Mouse (Mus musculus) cerebellum, adult 9-11 months (tissue): ENCODE results near the gene Vgf.

Experiments used
- DNase-seq: peaks from one replicate; pipeline ENCODE4 v3.0.0; 2022

The Vgf gene

GRCm38 (mm10) chr5:137031076-137032032 is 5.2 kb downstream of the Vgf start:
- DNase-seq = peak; percentile 51

DNA sequence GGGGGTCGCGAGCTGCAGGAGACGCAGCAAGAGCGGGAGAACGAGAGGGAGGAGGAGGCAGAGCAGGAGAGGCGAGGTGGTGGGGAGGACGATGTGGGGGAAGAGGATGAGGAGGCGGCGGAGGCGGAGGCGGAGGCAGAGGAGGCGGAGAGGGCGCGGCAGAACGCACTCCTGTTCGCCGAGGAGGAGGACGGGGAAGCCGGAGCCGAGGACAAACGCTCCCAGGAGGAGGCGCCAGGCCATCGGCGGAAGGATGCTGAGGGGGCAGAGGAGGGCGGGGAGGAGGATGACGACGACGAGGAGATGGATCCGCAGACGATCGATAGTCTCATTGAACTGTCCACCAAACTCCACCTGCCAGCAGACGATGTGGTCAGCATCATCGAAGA is 5.8 kb downstream of the Vgf start:
- peak; percentile 46 for DNase-seq

DNA sequence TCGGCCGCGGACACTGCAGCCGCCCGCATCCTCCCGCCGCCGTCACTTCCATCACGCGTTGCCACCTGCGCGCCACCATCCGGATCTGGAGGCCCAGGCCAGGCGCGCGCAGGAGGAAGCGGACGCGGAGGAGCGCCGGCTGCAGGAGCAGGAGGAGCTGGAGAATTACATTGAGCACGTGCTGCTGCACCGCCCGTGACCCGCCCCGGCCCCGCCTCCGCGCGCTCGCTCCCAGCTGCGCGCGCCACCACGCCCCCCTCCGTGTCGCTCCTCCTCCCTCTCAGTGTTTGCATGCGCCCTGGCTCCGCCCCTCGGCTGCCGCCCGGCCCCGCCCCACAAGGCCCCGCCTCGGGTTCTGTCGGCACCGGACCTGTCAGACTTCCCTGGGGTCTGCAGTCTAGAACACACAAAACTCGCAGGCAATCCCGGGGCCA is 6.5 kb downstream of the Vgf start:
- peak; percentile 74 for DNase-seq

DNA sequence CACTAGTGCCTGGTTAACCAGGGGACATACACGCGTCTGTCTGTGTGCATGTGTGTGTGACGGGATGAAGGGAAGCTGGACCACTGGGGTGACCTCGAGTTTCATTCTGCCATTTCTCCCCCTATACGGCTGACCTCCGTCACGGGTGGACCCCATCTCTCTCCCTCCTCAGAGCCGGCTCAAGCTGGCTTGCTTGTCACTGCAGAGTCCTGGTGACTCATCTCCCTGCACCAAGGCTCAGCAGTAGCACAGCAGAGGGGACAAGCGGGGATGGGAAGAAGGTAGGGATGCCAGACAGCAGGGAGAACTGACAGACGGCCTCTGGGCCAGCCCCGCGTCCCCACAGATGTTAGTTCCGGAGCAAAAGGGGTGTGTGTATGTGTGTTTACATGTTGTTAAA is 10.0 kb downstream of the Vgf start:
- DNase-seq = no peak

DNA sequence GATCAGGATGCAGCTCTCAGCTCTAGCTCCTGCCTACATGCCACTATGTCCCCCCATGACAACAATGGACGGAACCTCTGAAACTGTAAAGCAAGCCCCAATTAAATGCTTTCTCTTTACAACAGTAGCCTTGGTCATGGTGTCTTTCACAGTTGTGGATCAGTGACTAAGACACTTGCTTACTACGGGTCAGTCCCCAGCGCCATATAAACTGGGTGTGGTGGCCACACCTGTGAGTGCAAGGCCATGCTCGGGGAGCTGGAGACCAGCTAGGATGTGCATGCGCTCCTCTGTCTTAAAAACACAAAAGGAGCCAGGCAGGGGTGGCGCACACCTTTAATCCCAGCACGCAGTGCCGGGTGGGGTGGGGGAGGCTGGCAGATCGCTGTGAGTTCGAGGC is 13.3 kb downstream of the Vgf start:
- no peak for DNase-seq

DNA sequence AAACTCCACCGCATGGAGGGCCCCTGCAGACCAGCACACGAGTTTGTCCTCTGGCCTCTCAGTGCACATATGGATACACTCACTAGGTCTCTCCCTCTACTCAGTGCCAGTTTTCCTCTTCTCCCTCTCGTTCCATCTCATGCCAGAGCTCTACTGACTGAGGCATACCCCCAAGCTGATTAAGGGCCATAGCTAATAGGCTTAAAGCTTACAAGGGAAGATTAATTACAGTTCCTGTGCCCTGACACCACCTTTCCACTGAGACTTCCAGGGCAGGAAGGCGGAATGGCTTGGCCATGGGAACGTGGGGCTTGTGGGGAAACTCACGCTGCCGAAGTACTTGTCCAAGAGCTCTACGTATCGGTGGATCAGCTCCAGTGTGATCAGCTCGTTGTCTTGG is 15.2 kb downstream of the Vgf start:
- no peak for DNase-seq

GRCm38 (mm10) chr5:137043997-137044396 is 17.8 kb downstream of the Vgf start:
- no peak for DNase-seq

DNA sequence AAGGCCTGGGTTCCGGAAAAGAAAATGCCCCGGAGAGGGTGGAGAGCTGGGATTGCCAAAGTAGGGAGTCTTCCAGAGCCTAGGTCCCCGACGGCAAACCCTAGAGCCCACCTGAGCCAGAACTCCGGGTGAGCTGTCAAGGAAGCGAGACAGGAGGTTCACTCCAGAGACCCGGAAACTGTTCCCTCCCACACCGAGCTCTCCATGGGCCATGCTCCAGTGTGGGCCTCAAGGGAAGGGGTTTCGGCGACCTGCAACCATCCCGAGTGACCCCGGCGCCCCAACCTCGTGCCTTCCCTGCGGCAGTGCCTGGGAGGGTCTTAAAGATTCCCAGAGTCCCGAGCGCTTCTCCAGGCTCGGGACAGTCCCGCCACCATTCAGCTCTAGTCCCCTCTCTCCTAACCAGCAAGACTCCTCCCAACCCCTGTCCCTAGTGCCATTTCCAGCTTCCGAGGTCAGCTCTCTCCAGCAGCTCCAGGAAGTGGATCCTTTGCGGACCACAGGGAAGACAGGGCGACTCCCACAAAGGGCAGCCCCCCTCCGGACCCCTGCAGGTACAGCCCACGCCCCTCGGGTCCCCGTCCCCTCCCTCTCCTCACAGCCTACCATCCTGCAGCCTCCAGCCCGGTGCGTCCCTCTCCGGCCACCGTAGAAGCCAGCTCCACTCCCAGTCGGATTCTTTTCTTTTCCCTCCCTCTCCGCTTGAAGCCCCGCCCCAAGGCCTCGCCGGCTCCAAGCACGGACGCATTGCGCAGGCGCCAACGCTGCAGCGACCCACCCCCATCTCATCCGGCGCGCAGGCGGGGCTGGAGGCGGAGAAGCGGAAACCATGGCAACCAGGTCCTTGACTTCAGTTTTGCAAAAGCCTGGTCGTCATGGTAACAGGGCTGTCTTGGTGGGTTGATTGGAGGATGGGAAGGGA is 19.5 kb downstream of the Vgf start, which contains the start of gene Ap1s1:
Ap1s1 (minus strand) TSS at position 734 of the 922 bp plus-strand sequence.
- peak; percentile 99 for DNase-seq

DNA sequence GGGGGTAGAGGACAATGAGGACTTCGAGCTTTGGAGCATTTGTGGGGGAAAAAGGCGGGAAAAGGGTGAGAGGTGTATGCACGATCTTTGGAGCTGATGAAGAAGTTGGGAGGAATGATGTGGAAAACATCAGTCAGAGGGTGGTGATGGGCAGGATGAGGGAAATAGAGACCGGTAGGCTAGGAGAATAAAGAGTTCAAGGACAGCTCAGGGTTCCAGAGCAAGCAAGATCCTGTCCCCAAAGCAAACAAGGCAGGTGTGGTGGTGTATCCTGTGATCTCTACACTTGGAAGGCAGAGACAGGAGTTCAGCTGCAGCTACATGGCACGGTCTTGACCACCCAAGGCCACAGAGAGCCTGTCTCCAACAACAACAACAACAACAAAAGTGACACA is 20.1 kb downstream of the Vgf start:
- DNase-seq = no peak

- DNase-seq = no peak
These were observed 20.8 kb downstream of the Vgf start for GRCm38 (mm10) chr5:137046991-137047390.

GRCm38 (mm10) chr5:137051125-137051524 is 24.9 kb downstream of the Vgf start:
- no peak for DNase-seq

GRCm38 (mm10) chr5:137051914-137052505 is 25.8 kb downstream of the Vgf start:
- no peak for DNase-seq

- DNase-seq = no peak
These were observed 28.1 kb downstream of the Vgf start for GRCm38 (mm10) chr5:137054299-137054698.

DNA sequence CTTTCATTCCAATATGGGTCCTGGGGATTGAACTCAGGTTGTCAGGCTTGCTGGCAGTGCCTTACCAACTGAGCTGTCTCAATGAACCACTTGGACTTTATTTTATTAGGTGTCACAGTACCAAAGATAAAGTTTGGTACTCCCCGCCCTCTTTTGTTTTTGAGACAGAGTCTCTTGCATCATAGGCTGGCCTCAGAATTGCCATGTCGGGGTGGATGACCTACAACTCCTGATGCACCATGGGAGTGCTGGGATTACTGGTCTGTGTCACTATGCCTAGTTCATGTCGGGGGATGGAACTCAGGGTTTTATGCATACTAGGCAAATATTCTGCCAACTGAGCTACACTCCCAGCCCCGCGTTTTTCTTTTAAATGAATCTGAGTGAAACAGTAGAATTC is 28.7 kb downstream of the Vgf start:
- DNase-seq = no peak

DNA sequence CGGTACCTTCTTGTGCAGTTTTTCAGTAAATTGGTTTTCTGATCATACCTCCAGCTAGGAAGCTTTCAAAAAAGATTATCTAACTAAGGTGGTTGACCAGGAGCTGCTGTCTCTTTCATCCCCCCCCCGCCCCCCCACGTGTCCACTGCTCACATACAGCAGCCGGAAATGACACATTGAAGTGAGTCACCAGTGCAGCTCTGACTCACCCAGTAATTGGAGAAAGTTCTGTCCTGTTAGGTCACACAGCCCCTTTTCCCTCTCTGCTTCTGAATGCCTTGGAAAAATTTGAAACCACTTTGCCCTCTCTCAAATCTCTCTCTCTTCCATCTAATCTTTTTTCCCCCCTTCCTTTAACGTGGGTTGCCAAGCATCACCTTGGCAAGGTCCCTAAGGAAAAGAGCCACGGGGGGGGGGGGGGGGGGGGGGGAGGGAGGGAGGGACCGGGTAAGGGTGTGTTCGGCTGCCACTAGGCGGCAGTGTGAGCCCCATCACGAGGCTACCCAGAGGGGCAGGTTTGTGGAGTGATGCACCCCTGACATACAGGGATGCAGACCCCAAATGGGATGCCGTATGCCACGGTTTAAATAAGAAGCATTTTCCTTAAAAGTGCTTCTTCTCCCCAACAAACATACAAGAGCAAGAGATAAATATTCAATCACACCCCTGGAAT is 35.8 kb downstream of the Vgf start:
- no peak for DNase-seq

DNA sequence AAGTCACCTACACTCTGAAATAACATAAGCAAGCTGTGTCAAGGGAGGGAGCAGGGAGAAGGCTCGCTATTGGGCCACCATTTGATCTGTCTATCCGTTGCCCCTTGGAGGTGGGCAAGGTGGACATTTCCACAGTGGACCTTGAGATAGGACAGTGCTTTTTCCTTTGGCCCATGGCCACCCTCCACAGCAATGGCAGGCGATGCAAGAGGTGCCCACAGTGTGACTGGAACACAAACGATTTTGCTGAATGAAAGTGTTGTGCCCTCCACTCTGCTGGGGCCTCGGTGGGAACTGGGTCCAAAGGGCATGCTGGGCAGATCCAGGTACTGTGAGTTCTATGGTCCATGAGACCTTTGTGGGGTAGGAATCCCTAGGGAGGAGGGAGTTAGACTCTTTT is 36.4 kb downstream of the Vgf start:
- DNase-seq = no peak

DNA sequence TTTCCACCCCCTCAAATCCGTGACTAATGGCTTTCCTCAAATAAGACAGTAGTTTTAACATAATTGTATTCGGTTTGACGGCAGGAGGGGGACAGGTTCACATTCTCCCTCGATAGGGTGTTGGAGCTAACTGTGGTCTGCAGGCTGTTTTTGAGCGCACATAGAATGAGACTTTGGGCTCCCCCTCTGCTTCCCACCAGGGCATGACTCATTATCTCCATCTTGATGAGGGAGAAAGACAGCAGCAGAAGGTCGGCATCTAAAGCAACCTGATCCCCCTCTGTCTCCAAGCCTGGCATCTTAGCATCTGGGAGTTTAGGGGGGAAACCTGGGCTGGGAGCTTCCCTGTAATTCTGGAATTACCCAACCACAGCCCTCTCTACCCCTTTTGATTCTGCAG is 39.3 kb downstream of the Vgf start:
- DNase-seq = no peak

GRCm38 (mm10) chr5:137065923-137066322 is 39.7 kb downstream of the Vgf start:
- DNase-seq = no peak

GRCm38 (mm10) chr5:137068711-137069110 is 42.5 kb downstream of the Vgf start:
- no peak for DNase-seq

DNA sequence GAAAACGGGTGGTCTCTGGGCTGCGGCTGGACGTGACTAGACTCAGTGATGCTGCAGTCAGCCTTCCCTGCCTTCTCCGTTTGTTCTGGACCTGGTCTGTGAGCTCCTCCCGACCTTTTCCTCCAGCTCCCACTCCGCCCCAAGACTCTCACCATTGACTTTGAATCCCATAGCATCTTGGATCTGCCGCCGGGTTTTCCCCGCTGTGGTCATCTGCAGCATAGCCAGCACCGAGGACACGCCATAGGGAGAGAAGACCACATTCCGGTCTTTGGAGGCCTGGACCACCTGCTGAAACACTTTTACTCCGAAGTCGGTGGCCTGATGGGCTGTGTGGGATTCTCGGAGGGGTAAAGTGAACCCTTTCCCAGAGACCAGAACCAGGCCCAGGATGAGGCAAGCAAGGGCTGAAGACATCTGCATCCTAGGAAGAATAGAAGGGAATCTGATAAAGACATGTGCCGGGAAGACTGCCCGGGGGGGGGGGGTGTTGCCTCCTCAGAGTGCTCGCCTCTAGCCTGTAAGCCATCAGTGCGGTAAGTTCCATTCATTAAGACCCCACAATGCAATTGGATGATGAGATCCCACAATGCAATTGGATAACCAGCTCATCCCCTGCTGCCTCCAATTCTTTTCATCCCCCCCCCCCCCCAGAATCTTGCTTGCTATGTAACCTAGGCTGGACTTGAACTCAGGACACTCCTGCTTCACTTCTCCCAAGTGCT is 44.9 kb downstream of the Vgf start:
- no peak for DNase-seq

DNA sequence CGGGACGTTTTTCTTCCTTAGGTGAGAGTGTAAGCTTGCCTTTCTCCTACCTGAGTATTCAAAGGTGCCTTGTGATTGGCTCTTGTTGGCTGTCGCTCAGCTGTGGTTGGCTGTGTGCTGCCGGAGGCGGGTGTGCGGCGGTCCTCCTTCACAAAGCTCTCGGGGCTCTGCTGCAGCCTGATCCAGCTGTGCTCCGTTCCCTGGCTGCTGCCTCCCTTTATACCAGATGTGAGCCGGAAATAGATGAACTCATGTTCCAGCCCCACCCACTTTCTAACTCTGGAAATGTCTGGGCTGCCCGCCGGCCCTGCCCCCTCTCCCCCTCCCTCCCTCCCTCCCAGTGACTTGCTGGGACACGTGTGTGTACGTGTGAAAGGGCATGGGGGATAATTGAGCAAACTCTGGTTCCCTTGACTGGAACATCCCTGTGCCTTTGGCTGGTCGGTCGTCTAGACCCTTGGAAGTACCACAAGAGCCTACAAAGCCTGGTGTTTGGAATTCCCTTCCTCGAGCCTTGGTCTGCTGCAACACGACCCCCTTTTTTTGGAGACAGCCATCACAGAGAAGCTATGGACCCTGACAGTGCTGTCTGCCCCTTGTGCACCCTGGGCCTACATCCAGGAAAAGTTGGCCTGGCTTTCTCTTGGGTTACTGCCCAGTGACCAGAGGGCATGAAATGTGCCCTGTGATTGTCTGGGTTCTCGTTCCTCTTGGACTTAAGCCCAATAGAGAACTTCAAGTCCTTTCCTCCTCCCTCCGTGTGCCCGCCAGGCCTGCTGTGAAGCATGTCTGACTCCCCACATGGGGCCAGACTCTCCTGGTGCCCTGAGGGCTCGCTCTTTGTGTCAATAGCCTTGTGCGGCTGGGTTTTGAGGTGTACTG is 46.1 kb downstream of the Vgf start, which contains the start of gene Serpine1:
Serpine1 (minus strand) TSS at position 190 of the 882 bp plus-strand sequence.
- peak; percentile 44 for DNase-seq
